Mouse (Mus musculus) CH12.LX (cell line): Measurements from ENCODE around the gene Adm. TPM values are rescaled to one million over a fixed set of nuclear protein-coding genes. Genes with fewer than 3 reads are reported as not detected.

Experiments used
- DNase-seq: peaks from one replicate; pipeline ENCODE4 v3.0.0-alpha.2; 2013; ENCODE audit errors: extremely low read depth
- H3K27ac ChIP-seq: 2 replicates; pipeline ENCODE4 v1.5.1; 2012; ENCODE audit warnings: low read depth, mild to moderate bottlenecking, control low read depth, moderate library complexity; ENCODE audit not compliant: insufficient read depth
- H3K27me3 ChIP-seq: replicated peaks from 2 replicates; pipeline ENCODE3; 2012; ENCODE audit warnings: inconsistent platforms
- H3K36me3 ChIP-seq, 2 experiments: replicated peaks in 1 of 2; 2 replicates each; pipeline versions ENCODE3 to v1.6.1; 2012; ENCODE audit warnings: inconsistent platforms in 1 of 2, low read length in 1 of 2, mild to moderate bottlenecking in 1 of 2, mixed read lengths in 1 of 2, moderate library complexity in 1 of 2; ENCODE audit not compliant: control insufficient read depth in 1 of 2, insufficient read depth in 1 of 2
- H3K4me1 ChIP-seq, 2 experiments: 2 replicates each; pipeline ENCODE4 v1.6.1; 2012; ENCODE audit warnings: inconsistent platforms in 1 of 2, moderate library complexity in 1 of 2; ENCODE audit not compliant: insufficient read depth in 2 of 2, control insufficient read depth in 1 of 2
- H3K4me2 ChIP-seq: 2 replicates; pipeline ENCODE4 v1.6.1; 2012; ENCODE audit warnings: low read depth, mild to moderate bottlenecking, control low read depth; ENCODE audit not compliant: poor library complexity, insufficient read depth, severe bottlenecking
- H3K4me3 ChIP-seq, 3 experiments: fragments of 150-350 bp in 1 of 3; sonication (generic) in 1 of 3; replicated peaks in 1 of 3; 2 replicates each; pipeline versions ENCODE3 to v1.5.1; 2011 to 2012; ENCODE audit warnings: low read depth in 2 of 3, low read length in 2 of 3, mild to moderate bottlenecking in 2 of 3, moderate library complexity in 2 of 3, control low read depth in 1 of 3, improper control_type of control experiment in 1 of 3, inconsistent platforms in 1 of 3, mixed read lengths in 1 of 3; ENCODE audit not compliant: poor library complexity in 1 of 3
- H3K79me2 ChIP-seq: replicated peaks from 2 replicates; pipeline ENCODE4 v1.6.1; 2012; ENCODE audit warnings: mild to moderate bottlenecking, moderate library complexity; ENCODE audit not compliant: control insufficient read depth, poor library complexity, insufficient read depth, severe bottlenecking; ENCODE audit errors: extremely low read depth
- H3K9ac ChIP-seq: 2 replicates; pipeline ENCODE4 v1.6.1; 2012; ENCODE audit warnings: low read depth, mild to moderate bottlenecking, control low read depth, moderate library complexity; ENCODE audit not compliant: insufficient read depth
- H3K9me3 ChIP-seq: replicated peaks from 2 replicates; pipeline ENCODE3; 2012; ENCODE audit warnings: low read length, inconsistent platforms, mixed read lengths
- CHD1 ChIP-seq: IDR thresholded peaks from 2 replicates; pipeline ENCODE4 v1.6.1; 2012; ENCODE audit warnings: low read depth, low read length, improper control_type of control experiment, inconsistent platforms
- CTCF ChIP-seq, 2 experiments: IDR thresholded peaks in 1 of 2; conservative IDR thresholded peaks in 1 of 2; 2 replicates each; pipeline ENCODE4 v1.5.1; 2011 to 2012; ENCODE audit warnings: low read depth in 2 of 2, low read length in 2 of 2, improper control_type of control experiment in 1 of 2, inconsistent platforms in 1 of 2, mild to moderate bottlenecking in 1 of 2, moderate library complexity in 1 of 2
- ELF1 ChIP-seq: IDR thresholded peaks from 2 replicates; pipeline ENCODE4 v1.6.1; 2014; ENCODE audit warnings: low read depth, mild to moderate bottlenecking, inconsistent platforms, low read length, improper control_type of control experiment
- EP300 ChIP-seq: IDR thresholded peaks from 2 replicates; pipeline ENCODE4 v1.6.1; 2011; ENCODE audit warnings: low read length, improper control_type of control experiment
- GABPA ChIP-seq: IDR thresholded peaks from 2 replicates; pipeline ENCODE4 v1.6.1; 2012; ENCODE audit warnings: low read depth, low read length, improper control_type of control experiment, inconsistent platforms; ENCODE audit not compliant: insufficient replicate concordance
- IRF4 ChIP-seq: IDR thresholded peaks from 2 replicates; pipeline ENCODE4 v1.6.1; 2014; ENCODE audit warnings: low read depth, mild to moderate bottlenecking, inconsistent platforms, low read length, improper control_type of control experiment
- JUN ChIP-seq: IDR thresholded peaks from 2 replicates; pipeline ENCODE4 v1.6.1; 2011; ENCODE audit warnings: low read depth, mild to moderate bottlenecking, low read length, improper control_type of control experiment, moderate library complexity; ENCODE audit not compliant: insufficient read depth
- KAT2A ChIP-seq: IDR thresholded peaks from 2 replicates; pipeline ENCODE4 v1.6.1; 2012; ENCODE audit warnings: low read length, improper control_type of control experiment, inconsistent platforms; ENCODE audit not compliant: insufficient replicate concordance
- MYC ChIP-seq: IDR thresholded peaks from 2 replicates; pipeline ENCODE4 v1.6.1; 2011; ENCODE audit warnings: low read depth, mild to moderate bottlenecking, improper control_type of control experiment, low read length
- NELFE ChIP-seq: IDR thresholded peaks from 2 replicates; pipeline ENCODE4 v1.6.1; 2011; ENCODE audit warnings: low read depth, low read length, improper control_type of control experiment
- PAX5 ChIP-seq: IDR thresholded peaks from 2 replicates; pipeline ENCODE4 v1.6.1; 2012; ENCODE audit warnings: low read length, inconsistent platforms, mixed read lengths
- POLR2A ChIP-seq: IDR thresholded peaks from 2 replicates; pipeline ENCODE4 v1.6.1; 2011; ENCODE audit warnings: low read depth, mild to moderate bottlenecking, improper control_type of control experiment, low read length
- POLR2AphosphoS2 ChIP-seq: IDR thresholded peaks from 2 replicates; pipeline ENCODE4 v1.6.1; 2011; ENCODE audit warnings: low read depth, low read length, improper control_type of control experiment
- RAD21 ChIP-seq: IDR thresholded peaks from 2 replicates; pipeline ENCODE4 v1.6.1; 2011; ENCODE audit warnings: low read depth, mild to moderate bottlenecking, low read length, improper control_type of control experiment, moderate library complexity
- TBP ChIP-seq: conservative IDR thresholded peaks from 2 replicates; pipeline ENCODE4 v1.6.1; 2011; ENCODE audit warnings: low read depth, low read length, improper control_type of control experiment
- TCF12 ChIP-seq: IDR thresholded peaks from 2 replicates; pipeline ENCODE4 v1.6.1; 2014; ENCODE audit warnings: low read depth, mild to moderate bottlenecking, inconsistent platforms, low read length, improper control_type of control experiment
- UBTF ChIP-seq: IDR thresholded peaks from 2 replicates; pipeline ENCODE4 v1.6.1; 2012; ENCODE audit warnings: low read depth, mild to moderate bottlenecking, inconsistent platforms, low read length, improper control_type of control experiment, moderate library complexity
- USF2 ChIP-seq: conservative IDR thresholded peaks from 2 replicates; pipeline ENCODE4 v1.6.1; 2011; ENCODE audit warnings: low read depth, low read length, improper control_type of control experiment
- ZMIZ1 ChIP-seq: IDR thresholded peaks from 2 replicates; pipeline ENCODE4 v1.6.1; 2012; ENCODE audit warnings: low read depth, mild to moderate bottlenecking, inconsistent platforms, low read length, improper control_type of control experiment
- dilution Hi-C: fragments of 300-500 bp; cut with MboI; formaldehyde crosslinking; loops from 2 replicates; pipeline ENCODE4 v1.14.3; 2020; ENCODE audit warnings: low sequenced_read_pairs; ENCODE audit not compliant: extremely low pct_unique_long_range_greater_than_20kb, extremely low pct_ligation_motif_present
- in situ Hi-C: fragments of 300-500 bp; cut with MboI; formaldehyde crosslinking; loops from 3 replicates; pipeline ENCODE4 v1.14.3; 2019; ENCODE audit warnings: low sequenced_read_pairs, low pct_ligation_motif_present, low pct_unique_long_range_greater_than_20kb, mixed read lengths
- polyA plus RNA-seq: library from polyadenylated mRNA; unstranded; fragments of >175 nt; gene quantifications from 2 replicates; pipeline ENCODE4 v1.2.1, GENCODE M21; 2012; ENCODE audit warnings: low read depth; ENCODE audit not compliant: insufficient read length
- total RNA-seq, 2 experiments: library from RNA; depleted of rRNA; stranded (reverse); fragments of 300-350 nt in 1 of 2; fragments of >200 nt in 1 of 2; gene quantifications; 2 replicates each; pipeline ENCODE4 v1.2.3; 2012 to 2014

The Adm gene
- total and polyA plus RNA-seq, 3 experiments, result 6.9 to 23.2 (median 16.0) TPM

DNA sequence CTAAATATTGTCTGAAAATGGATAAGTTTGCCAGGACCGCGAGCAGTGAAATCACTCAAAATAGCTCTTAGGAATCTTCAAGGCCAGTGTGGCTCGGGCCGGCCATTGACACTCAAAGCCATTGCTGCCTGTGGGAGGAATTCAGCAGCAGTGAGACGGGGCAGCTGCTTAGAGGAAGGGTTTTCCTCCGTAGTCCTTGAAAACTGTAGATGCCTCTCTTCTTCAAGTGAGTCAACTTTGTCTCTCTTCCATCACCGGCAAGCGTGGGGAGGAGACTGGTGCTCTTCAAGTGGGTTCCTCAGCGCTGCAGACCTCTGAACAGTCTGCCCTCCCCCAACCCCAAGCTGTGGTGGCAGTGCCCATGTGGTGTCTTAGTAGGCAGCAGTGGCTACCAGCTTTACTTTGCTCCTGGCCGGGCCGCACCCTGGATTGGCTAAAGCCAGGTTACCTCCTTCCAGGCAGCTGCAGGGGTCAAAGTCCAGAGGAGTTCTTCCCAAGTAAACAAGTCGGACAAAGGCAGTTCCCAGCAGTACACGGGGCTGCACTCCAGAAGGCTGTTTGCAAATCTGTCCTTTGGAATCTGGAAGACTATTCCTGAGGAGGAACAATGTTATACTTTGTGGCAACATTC is 21.1 kb downstream of the Adm start:
- H3K79me2 ChIP-seq, result no peaks in the 10 kb centered on the region
- no peak overlapping the region for H3K9ac ChIP-seq
- no peaks in the 10 kb centered on the region for H3K36me3 ChIP-seq
- no peak overlapping the region for H3K27ac ChIP-seq
- H3K4me2 ChIP-seq, result no peak overlapping the region
- no peak for TF ChIP-seq EP300
- no peak for TF ChIP-seq GABPA
- no peak for TF ChIP-seq MYC
- peaks cover 8% of the 10 kb centered on the region for H3K9me3 ChIP-seq
- no peaks in the 10 kb centered on the region for H3K27me3 ChIP-seq
- no peak overlapping the region for H3K4me3 ChIP-seq
- in situ Hi-C loops (no loop called here), dilution Hi-C loops (no loop called here)
- H3K4me1 ChIP-seq, result peaks cover 3 to 12% of the 10 kb centered on the region in 2 experiments; a peak in 3 of 4 replicates
- no peak for DNase-seq

DNA sequence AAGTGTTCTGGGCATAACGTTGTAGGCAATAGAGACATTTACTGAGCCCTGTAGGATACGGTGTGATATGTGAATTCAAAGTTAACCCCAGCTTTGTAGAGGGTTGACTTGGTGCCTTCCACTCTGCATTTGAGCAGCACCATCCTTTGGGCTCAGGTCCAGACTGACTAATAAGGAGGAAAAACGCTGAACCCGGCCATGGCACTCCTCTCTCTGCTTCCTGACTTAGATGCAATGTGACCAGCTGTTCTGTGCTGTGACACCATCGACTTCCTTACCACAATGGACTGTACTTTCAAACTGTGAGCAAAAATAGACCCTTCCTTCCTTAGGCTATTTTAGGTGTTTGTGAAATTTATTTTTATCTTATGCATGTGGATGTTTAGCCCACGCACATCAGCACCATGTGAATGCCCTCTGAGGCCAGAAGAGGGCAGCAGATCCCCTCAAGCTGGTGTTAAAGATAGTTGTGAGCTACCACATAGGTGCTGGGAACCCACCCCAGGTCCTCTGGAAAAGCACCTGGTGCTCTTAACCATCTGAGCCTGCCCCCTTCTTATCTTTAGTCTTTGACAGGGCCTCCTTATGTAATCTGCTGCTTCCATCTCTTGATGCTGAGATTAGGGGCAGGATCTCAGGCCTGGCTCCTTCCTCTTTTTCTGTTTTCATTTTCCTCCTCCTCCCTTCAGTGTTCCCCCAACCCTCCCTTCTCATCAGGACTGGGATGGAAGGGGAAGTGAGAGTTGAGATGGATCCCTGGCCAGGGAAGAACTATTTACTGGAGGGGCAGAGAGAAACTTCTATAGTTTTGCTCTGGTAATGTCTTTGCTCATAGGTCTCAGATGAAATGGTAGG is 21.9 kb downstream of the Adm start:
- H3K9ac ChIP-seq, result no peak overlapping the region
- no peaks in the 10 kb centered on the region for H3K36me3 ChIP-seq
- no peak overlapping the region for H3K27ac ChIP-seq
- H3K79me2 ChIP-seq, result no peaks in the 10 kb centered on the region
- no peaks in the 10 kb centered on the region for H3K27me3 ChIP-seq
- H3K4me3 ChIP-seq, result no peak overlapping the region
- H3K9me3 ChIP-seq, result peaks cover 8% of the 10 kb centered on the region
- no peak overlapping the region for H3K4me2 ChIP-seq
- in situ Hi-C loops (no loop called here), dilution Hi-C loops (no loop called here)
- H3K4me1 ChIP-seq, result peaks cover 3 to 12% of the 10 kb centered on the region in 2 experiments; a peak in 3 of 4 replicates
- no peak for DNase-seq
- TF ChIP-seq EP300, result no peak
- TF ChIP-seq RAD21, result no peak
- no peak for TF ChIP-seq CTCF (conservative IDR thresholded peaks at IDR 0.05 in 1 of 2, IDR thresholded peaks at IDR 0.05 in 1 of 2; ENCODE audit: low read depth in 2 of 2, low read length in 2 of 2)
- TF ChIP-seq USF2, result no peak
- TF ChIP-seq NELFE, result no peak
- TF ChIP-seq UBTF, result no peak
- TF ChIP-seq POLR2AphosphoS2, result no peak
- no peak for TF ChIP-seq PAX5

DNA sequence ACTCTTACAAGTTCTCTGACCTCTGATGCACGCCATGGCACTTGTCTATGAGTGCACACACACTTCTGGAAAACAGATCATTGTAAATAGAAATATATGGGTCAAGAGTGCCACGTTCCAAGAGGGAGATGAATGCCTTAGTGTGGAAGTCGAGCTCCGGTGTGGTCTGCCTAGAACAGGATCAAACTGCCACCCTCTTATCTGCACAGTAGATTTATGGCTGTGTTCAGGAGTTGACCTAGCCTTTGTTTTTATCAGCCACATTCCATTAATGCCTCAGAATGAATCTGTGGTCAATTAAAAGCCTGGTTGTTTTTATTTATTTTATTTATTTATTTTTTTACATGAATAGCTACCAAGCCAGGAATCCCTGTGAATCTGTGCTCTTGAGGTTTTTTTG is 23.0 kb downstream of the Adm start:
- Histone ChIP-seq H3K9me3 (peaks cover 8% of the 10 kb centered on the region), H3K9ac (no peak overlapping the region), H3K4me1 (peaks cover 3 to 7% of the 10 kb centered on the region in 2 experiments; a peak in 3 of 4 replicates), H3K27ac (no peak overlapping the region), H3K79me2 (no peaks in the 10 kb centered on the region), H3K27me3 (no peaks in the 10 kb centered on the region), H3K36me3 (no peaks in the 10 kb centered on the region), H3K4me3 (no peak overlapping the region), H3K4me2 (no peak overlapping the region)
- dilution Hi-C loops (no loop called here), in situ Hi-C loops (no loop called here)
- no peak for DNase-seq
- no peak for TF ChIP-seq IRF4
- no peak for TF ChIP-seq CHD1
- no peak for TF ChIP-seq TBP
- no peak for TF ChIP-seq ZMIZ1
- TF ChIP-seq KAT2A, result no peak
- TF ChIP-seq POLR2A, result no peak
- TF ChIP-seq MYC, result no peak
- no peak for TF ChIP-seq JUN
- TF ChIP-seq TCF12, result no peak
- TF ChIP-seq RAD21, result no peak
- TF ChIP-seq CTCF (conservative IDR thresholded peaks at IDR 0.05 in 1 of 2, IDR thresholded peaks at IDR 0.05 in 1 of 2; ENCODE audit: low read depth in 2 of 2, low read length in 2 of 2), result no peak
- no peak for TF ChIP-seq ELF1
